Mouse (Mus musculus) layer of hippocampus, postnatal 25 days (tissue): Measurements from ENCODE around the gene Gm20696. TPM values are rescaled to one million over a fixed set of nuclear protein-coding genes. Genes with fewer than 3 reads are reported as not detected.

Source experiments
- DNase-seq, 2 experiments: peaks; one replicate each; pipeline ENCODE4 v3.0.0; 2022; ENCODE audit warnings: mixed read lengths in 2 of 2, low spot score in 1 of 2; ENCODE audit errors: extremely low spot score in 1 of 2
- total RNA-seq, 2 experiments: library from RNA; stranded (reverse); gene quantifications; 2 replicates each; pipeline ENCODE4 v1.2.3; 2021

Gm20696 gene
- total RNA-seq, 2 experiments from 2014 or later, result 6.5 to 7.8 TPM

GRCm38 (mm10) chr6:99339986-99340721 is 326.4 kb downstream of the Gm20696 start:
- no peak for DNase-seq

- no peak for DNase-seq
Measured at GRCm38 (mm10) chr6:99339343-99339620, 327.3 kb downstream of the Gm20696 start.

- no peak for DNase-seq
Measured at GRCm38 (mm10) chr6:99338593-99339342, 327.8 kb downstream of the Gm20696 start.

GRCm38 (mm10) chr6:99338174-99338573 is 328.4 kb downstream of the Gm20696 start:
- DNase-seq, result no peak

- DNase-seq, result no peak
Measured at GRCm38 (mm10) chr6:99337575-99337974, 329.0 kb downstream of the Gm20696 start.

GRCm38 (mm10) chr6:99336191-99336590 is 330.4 kb downstream of the Gm20696 start:
- DNase-seq, result no peak

- no peak for DNase-seq
Measured at GRCm38 (mm10) chr6:99335174-99335830, 331.3 kb downstream of the Gm20696 start.

- no peak for DNase-seq
Measured at GRCm38 (mm10) chr6:99334255-99334654, 332.3 kb downstream of the Gm20696 start.

- DNase-seq, result no peak
Measured at GRCm38 (mm10) chr6:99333127-99333526, 333.5 kb downstream of the Gm20696 start.

GRCm38 (mm10) chr6:99330169-99330568 is 336.4 kb downstream of the Gm20696 start:
- no peak for DNase-seq

- no peak for DNase-seq
Measured at GRCm38 (mm10) chr6:99328634-99329033, 338.0 kb downstream of the Gm20696 start.

- no peak for DNase-seq
Measured at GRCm38 (mm10) chr6:99328146-99328545, 338.5 kb downstream of the Gm20696 start.

GRCm38 (mm10) chr6:99327721-99328120 is 338.9 kb downstream of the Gm20696 start:
- DNase-seq, result no peak

- DNase-seq, result no peak
Measured at GRCm38 (mm10) chr6:99325881-99326280, 340.7 kb downstream of the Gm20696 start.

- no peak for DNase-seq
Measured at GRCm38 (mm10) chr6:99325461-99325860, 341.1 kb downstream of the Gm20696 start.

- DNase-seq, result no peak
Measured at GRCm38 (mm10) chr6:99322132-99322904, 344.3 kb downstream of the Gm20696 start.

- no peak for DNase-seq
Measured at GRCm38 (mm10) chr6:99320444-99320843, 346.2 kb downstream of the Gm20696 start.

GRCm38 (mm10) chr6:99319415-99320405 is 346.9 kb downstream of the Gm20696 start:
- DNase-seq, result no peak

GRCm38 (mm10) chr6:99314746-99315145 is 351.9 kb downstream of the Gm20696 start:
- no peak for DNase-seq

GRCm38 (mm10) chr6:99310529-99310928 is 356.1 kb downstream of the Gm20696 start:
- no peak for DNase-seq
